Mouse (Mus musculus) thymus, adult 2 months (tissue): ENCODE data around the gene Ppfibp1.

Experiments used
- CTCF ChIP-seq: fragments of 200-500 bp; IDR thresholded peaks from 2 replicates; pipeline ENCODE4 v1.5.1; 2012; ENCODE audit warnings: mild to moderate bottlenecking, control low read depth, low read length, moderate library complexity, borderline replicate concordance; ENCODE audit not compliant: control insufficient read depth, poor library complexity, insufficient read depth; ENCODE audit errors: extremely low read depth
- POLR2A ChIP-seq: fragments of 200-500 bp; IDR thresholded peaks from 2 replicates; pipeline ENCODE4 v1.6.1; 2012; ENCODE audit warnings: mild to moderate bottlenecking, low read length, control low read depth, moderate library complexity; ENCODE audit not compliant: control insufficient read depth, poor library complexity, insufficient read depth; ENCODE audit errors: extremely low read depth

DNA sequence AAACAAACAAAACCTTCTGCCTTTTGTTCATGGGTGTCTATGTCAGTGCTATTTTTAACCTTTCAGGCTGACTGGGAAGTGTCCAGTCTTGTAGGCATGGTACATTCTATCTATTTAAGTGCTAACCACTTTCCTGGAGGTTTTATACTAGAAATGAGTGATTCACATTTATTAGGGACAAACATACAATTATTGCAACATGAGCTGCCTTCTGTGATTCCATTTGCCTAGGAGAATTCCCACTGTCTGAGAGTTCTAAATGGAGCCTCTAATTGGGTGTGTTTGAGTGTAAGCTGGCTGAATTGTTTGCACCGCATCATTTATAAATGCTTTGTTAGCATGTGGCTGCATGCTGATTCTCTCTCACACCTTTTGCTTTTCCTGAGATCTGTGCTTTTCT is 27.5 kb downstream of the Ppfibp1 start:
- TF ChIP-seq CTCF: no peak
- no peak for TF ChIP-seq POLR2A
